9 mouse cellular contexts compared by ENCODE assay signal in genomic region chr13:32611551-32612295, GRCm38 (mm10).
A peak's percentile ranks its signal among the peaks of the same experiment; 100 is the strongest.
DNase-seq lines count a peak whose midpoint lies in the region; ATAC-seq lines count a peak whose summit lies in the region.
"Had no signal": no experiment of that assay in that cellular context is flagged by ENCODE, and none has a peak within 500 bp of the region (broad histone marks: within the 10 kb centered on the region; RNA-seq: fewer than 3 reads in every experiment).

No protein-coding gene starts in this region.

- peaks cover 16% of the 10 kb centered on the region for H3K4me1 ChIP-seq in kidney, embryonic 16.5 days (ENCODE audit: insufficient read depth, low read length)
- H3K4me1 ChIP-seq in forebrain, embryonic 15.5 days: no peaks in the 10 kb centered on the region

- H3K9me3 ChIP-seq in kidney, embryonic 16.5 days (ENCODE audit: low read length): no peaks in the 10 kb centered on the region
- no peaks in the 10 kb centered on the region for H3K9me3 ChIP-seq in forebrain, embryonic 15.5 days

- H3K27ac ChIP-seq in kidney, embryonic 16.5 days (ENCODE audit: low read length): 0 out of 2 replicates have a peak overlapping the region, but pooled peaks have one; percentile 43
- H3K27ac ChIP-seq in forebrain, embryonic 15.5 days (replicated peaks): no peak overlapping the region

- 15% methylated on average over 13 of the region's 13 CpGs for WGBS in kidney, embryonic 16.5 days
- WGBS in forebrain, embryonic 15.5 days: 86% methylated on average over 13 of the region's 13 CpGs

- H3K4me3 ChIP-seq in kidney, embryonic 16.5 days (ENCODE audit: low read length): peak overlapping the region; percentile 0; the same call in 1 of the 2 replicates
- no peak overlapping the region for H3K4me3 ChIP-seq in forebrain, embryonic 15.5 days

- DNase-seq in kidney, postnatal 14 days: no peak
- DNase-seq in CD4-positive, CD25-positive, alpha-beta regulatory T cell, adult 2 months (ENCODE audit: low read depth, low spot score): peak; percentile 53
- DNase-seq in embryo, embryonic 9.5 days (ENCODE audit: extremely low spot score): peak; percentile 52
- DNase-seq in mesoderm, embryonic 11.5 days (ENCODE audit: low read depth, low spot score): peak; percentile 77
- DNase-seq in adrenal gland, adult 8-10 months: no peak
- DNase-seq in c-Kit-positive CD71-positive TER-119-positive erythroid progenitor cells, embryonic 14.5 days (ENCODE audit: low spot score): no peak
- DNase-seq: right cerebral cortex, postnatal 25 days had no signal

- H3K4me2 ChIP-seq in kidney, embryonic 16.5 days (replicated peaks; ENCODE audit: low read depth, low read length): peak overlapping the region; percentile 36
- H3K4me2 ChIP-seq in forebrain, embryonic 15.5 days (replicated peaks): no peak overlapping the region

- peak; percentile 86 for ATAC-seq in kidney, embryonic 16.5 days (ENCODE audit: low FRiP score, low TSS enrichment)
- no peak for ATAC-seq in forebrain, embryonic 15.5 days (replicated peaks)

- H3K9ac ChIP-seq in kidney, embryonic 16.5 days (replicated peaks; ENCODE audit: low read length): no peak overlapping the region; the same call in 1 of the 2 replicates
- no peak overlapping the region for H3K9ac ChIP-seq in forebrain, embryonic 15.5 days (replicated peaks)

- no peaks in the 10 kb centered on the region for H3K36me3 ChIP-seq in kidney, embryonic 16.5 days (ENCODE audit: insufficient read depth, low read length)
- H3K36me3 ChIP-seq in forebrain, embryonic 15.5 days: no peaks in the 10 kb centered on the region

- no peaks in the 10 kb centered on the region for H3K27me3 ChIP-seq in kidney, embryonic 16.5 days (ENCODE audit: insufficient read depth, low read length)
- no peaks in the 10 kb centered on the region for H3K27me3 ChIP-seq in forebrain, embryonic 15.5 days

Comparison
In these comparisons a context has a peak if more than half of its experiments do, and no peak if none do; other contexts are left out.
1. DNase-seq: peak in CD4-positive, CD25-positive, alpha-beta regulatory T cell, adult 2 months (single experiment), embryo, embryonic 9.5 days (single experiment) and mesoderm, embryonic 11.5 days (single experiment); none in kidney, postnatal 14 days (single experiment), adrenal gland, adult 8-10 months (single experiment) and c-Kit-positive CD71-positive TER-119-positive erythroid progenitor cells, embryonic 14.5 days (single experiment).